Mouse (Mus musculus) ES-E14 (cell line): ENCODE data around the gene Tpte.
"Not testable (repeated sequence)": the region's sequence is repeated elsewhere in the genome, so short reads cannot be mapped to it uniquely, and the experiment has no call there.

Source experiments
- CHD2 ChIP-seq: IDR thresholded peaks from 2 replicates; pipeline ENCODE4 v1.6.1; 2014; ENCODE audit warnings: mild to moderate bottlenecking, low read depth, low read length, inconsistent platforms
- ZC3H11A ChIP-seq: IDR thresholded peaks from 2 replicates; pipeline ENCODE4 v1.6.1; 2012; ENCODE audit warnings: low read depth, mild to moderate bottlenecking, inconsistent platforms, low read length, borderline replicate concordance
- ZNF384 ChIP-seq: IDR thresholded peaks from 2 replicates; pipeline ENCODE4 v1.6.1; 2012; ENCODE audit warnings: low read depth, low read length, inconsistent platforms

- not testable (repeated sequence) for TF ChIP-seq CHD2, ZC3H11A
- TF ChIP-seq ZNF384 = peak; percentile 79
These were observed 20.8 kb downstream of the Tpte start for GRCm38 (mm10) chr8:22304045-22304444.
